Mouse (Mus musculus) embryonic fibroblast, embryonic 13.5 days (primary cell): Measurements from ENCODE around the gene Atp1a3.

Experiments
- CTCF ChIP-seq: IDR thresholded peaks from 2 replicates; pipeline ENCODE4 v1.5.1; 2011; ENCODE audit warnings: mild to moderate bottlenecking, control low read depth, low read length, moderate library complexity, borderline replicate concordance; ENCODE audit not compliant: insufficient read depth
- POLR2A ChIP-seq: IDR thresholded peaks from 2 replicates; pipeline ENCODE4 v1.6.1; 2011; ENCODE audit warnings: low read depth, mild to moderate bottlenecking, control low read depth, low read length, moderate library complexity

- no peak for TF ChIP-seq POLR2A
- no peak for TF ChIP-seq CTCF
Observed at GRCm38 (mm10) chr7:24948774-24949173, 57.0 kb downstream of the Atp1a3 start.
